Mouse (Mus musculus): ENCODE results near the gene Notum. TPM values are rescaled to one million over a fixed set of nuclear protein-coding genes. Genes with fewer than 3 reads are reported as not detected.

Notum gene
- polyA plus RNA-seq, 1 experiment from 2014 or later, result 0.49 TPM

DNA sequence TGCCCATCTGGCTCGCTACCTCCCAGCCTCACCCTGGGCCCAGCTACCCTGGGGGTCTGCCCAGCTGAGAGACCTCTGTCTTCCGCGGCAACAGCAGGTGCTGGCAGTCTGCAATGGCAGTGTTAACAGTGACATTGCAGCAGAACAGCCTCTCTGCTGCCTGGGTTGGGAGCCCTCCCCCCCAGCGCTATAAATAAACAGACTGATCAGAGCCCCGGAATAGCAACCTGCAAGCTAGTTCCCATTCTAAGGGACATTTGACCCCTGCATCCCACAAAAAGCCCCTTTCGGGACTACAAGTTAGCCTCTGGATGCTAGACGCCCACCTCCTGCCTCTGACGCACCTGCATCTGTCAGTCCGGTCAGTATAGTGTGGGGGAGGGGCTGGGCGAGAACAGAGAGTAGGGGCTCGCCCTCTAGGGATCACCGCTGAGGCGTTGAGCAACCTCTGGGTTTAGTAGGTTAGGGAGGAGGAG lies 12.9 kb downstream of the Notum start, which contains the start of gene Myadml2:
TSS of gene Myadml2 (minus strand) at position 158 of the 476 bp plus-strand sequence.
- 6% methylated on average over 13 of the region's 13 CpGs for WGBS
- ATAC-seq (ENCODE audit: low FRiP score), result no peak
- peaks cover 12% of the 10 kb centered on the region for H3K4me1 ChIP-seq
- no peaks in the 10 kb centered on the region for H3K36me3 ChIP-seq (replicated peaks)
- no peaks in the 10 kb centered on the region for H3K9me3 ChIP-seq
- no peak within 1 kb of the TSS for H3K27ac ChIP-seq
- peak within 1 kb of the TSS; percentile 35 for H3K4me2 ChIP-seq
- H3K27me3 ChIP-seq, result peaks cover 28% of the 10 kb centered on the region
- no peak within 1 kb of the TSS for H3K9ac ChIP-seq
- no peak within 1 kb of the TSS for H3K4me3 ChIP-seq (replicated peaks)

DNA sequence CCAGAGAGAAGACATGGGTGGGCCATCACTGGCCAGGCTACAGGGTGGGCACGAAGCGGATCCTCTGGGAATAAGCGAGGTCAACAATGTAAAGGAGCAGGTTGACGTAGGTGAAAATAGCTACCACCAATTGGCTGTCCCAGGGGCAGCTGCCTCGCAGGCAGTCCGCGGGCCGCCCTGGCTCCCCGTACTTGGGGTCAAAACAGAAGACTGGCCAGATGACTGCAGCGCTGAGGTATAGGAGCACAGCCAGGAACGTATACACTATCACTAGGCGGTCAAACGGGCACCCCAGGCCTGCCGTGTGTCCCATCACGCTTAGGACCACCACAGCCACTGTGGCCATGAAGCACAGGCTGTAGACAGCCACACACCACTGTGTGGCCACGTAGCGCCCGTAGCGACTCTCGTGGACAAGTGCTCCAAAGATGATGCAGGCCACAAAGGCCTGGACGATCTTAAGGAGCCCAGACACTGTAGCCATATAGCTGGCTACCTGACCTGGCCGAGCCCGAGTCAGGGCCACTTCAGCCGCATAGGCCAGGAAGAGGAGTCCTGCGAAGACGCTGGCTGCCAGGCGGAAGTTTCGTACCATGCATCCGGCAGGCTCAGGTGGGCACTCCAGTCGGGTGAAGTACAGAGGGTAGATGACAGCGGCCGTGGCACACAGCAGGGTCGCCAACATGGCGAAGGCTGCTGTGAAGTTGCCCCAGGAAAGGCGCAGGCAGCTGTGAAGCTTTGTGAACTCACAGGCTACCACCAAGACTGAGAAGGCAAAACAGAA lies 13.7 kb downstream of the Notum start:
- no peak overlapping the region for H3K9ac ChIP-seq
- WGBS, result 82% methylated on average over 35 of the region's 35 CpGs
- peaks cover 20% of the 10 kb centered on the region for H3K4me1 ChIP-seq
- no peak overlapping the region for H3K4me3 ChIP-seq (replicated peaks)
- H3K9me3 ChIP-seq, result no peaks in the 10 kb centered on the region
- peaks cover 36% of the 10 kb centered on the region for H3K27me3 ChIP-seq
- no peak overlapping the region for H3K4me2 ChIP-seq
- H3K27ac ChIP-seq, result no peak overlapping the region
- ATAC-seq (ENCODE audit: low FRiP score), result no peak
- no peaks in the 10 kb centered on the region for H3K36me3 ChIP-seq (replicated peaks)

DNA sequence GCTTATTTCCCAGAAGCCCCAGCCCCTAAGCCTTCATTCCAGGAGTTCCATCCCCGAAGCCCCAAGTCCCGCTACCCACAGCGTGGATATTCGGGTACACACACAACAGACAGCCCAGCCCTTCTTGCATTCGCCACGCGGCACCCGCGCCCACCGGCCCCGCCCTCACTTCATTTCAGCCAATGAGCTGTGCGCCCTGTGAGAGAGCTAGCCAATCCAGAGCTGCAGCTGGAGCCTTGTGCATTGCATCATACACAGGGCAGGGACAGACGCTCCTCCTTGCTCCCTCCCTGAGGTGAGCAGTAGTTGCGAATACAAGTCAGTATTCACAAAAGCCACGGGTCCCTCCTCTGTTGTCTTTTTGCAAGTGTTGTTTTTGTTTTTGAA lies 17.4 kb downstream of the Notum start, which contains the start of gene Pycr1:
TSS of gene Pycr1 (minus strand) at position 169 of the 387 bp plus-strand sequence.
- peaks cover 40% of the 10 kb centered on the region for H3K27me3 ChIP-seq
- no peaks in the 10 kb centered on the region for H3K9me3 ChIP-seq
- peak within 1 kb of the TSS; percentile 90 for H3K4me2 ChIP-seq
- peak; percentile 99 for ATAC-seq (ENCODE audit: low FRiP score)
- H3K9ac ChIP-seq, result peak within 1 kb of the TSS; percentile 66
- H3K4me3 ChIP-seq (replicated peaks), result peak within 1 kb of the TSS; percentile 49
- H3K4me1 ChIP-seq, result peaks cover 23% of the 10 kb centered on the region
- 0% methylated on average over 15 of the region's 15 CpGs for WGBS
- H3K27ac ChIP-seq, result 0 out of 2 replicates have a peak within 1 kb of the TSS, but pooled peaks have one; percentile 2
- H3K36me3 ChIP-seq (replicated peaks), result no peaks in the 10 kb centered on the region

DNA sequence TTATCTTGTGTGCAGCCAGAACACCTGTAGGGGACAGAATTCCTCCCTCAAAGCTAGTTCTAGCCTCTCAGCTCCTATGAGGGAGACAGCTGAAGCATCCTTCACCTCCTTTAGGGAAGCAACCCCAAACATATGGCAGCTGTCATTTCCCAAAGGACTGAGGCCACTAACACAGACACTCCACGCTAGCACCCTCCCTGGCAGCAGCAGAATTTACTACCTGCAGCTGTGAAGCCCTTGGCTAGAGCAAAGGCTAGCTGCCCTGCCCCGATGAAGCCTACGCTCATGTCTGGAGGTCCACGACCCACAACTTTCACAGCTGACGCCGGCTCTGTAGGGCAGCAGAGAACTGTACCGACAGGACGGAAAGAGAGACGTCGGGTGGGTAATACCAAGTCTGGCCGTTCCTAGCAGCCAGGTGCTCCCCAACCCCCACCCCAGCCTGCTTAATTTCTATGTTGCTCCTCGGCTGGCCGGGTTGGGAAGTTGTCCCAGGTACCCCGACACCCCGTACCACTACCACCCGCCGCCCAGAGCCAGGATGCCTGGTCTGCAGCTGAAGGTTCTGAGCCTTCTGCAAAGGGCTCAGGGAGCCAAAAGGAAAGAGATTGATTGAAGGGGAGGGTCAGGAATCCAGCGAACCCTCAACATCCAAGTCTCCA lies 17.9 kb downstream of the Notum start:
- Histone ChIP-seq H3K9ac (peak overlapping the region; percentile 66), H3K27me3 (peaks cover 38% of the 10 kb centered on the region), H3K4me3 (replicated peaks) (peak overlapping the region; percentile 49), H3K9me3 (no peaks in the 10 kb centered on the region), H3K27ac (no peak overlapping the region), H3K36me3 (replicated peaks) (no peaks in the 10 kb centered on the region), H3K4me2 (peak overlapping the region; percentile 90), H3K4me1 (peaks cover 20% of the 10 kb centered on the region)
- peak; percentile 52 for ATAC-seq (ENCODE audit: low FRiP score)
- WGBS, result 2% methylated on average over 18 of the region's 18 CpGs

DNA sequence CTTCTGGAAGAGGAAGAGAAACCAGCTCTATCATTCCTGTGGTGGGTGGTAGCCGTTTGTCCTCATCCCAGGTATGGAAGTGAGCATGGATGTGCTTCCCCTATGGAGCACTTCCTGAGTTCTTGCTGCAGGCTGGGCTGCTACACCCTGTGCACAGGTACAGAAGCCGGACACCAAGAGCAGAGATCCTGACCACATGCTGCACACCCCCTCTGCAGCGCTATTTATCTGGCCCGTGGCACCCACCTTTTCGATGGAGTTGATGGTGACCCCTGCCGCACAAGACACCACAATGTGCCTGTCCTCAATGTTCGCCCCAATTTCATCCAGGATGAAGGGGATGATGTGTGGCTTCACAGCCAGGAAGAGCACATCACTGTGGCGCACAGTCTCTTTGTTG lies 19.1 kb downstream of the Notum start:
- peaks cover 14% of the 10 kb centered on the region for H3K4me1 ChIP-seq
- no peak overlapping the region for H3K4me3 ChIP-seq (replicated peaks)
- H3K9me3 ChIP-seq, result no peaks in the 10 kb centered on the region
- H3K9ac ChIP-seq, result no peak overlapping the region
- no peaks in the 10 kb centered on the region for H3K36me3 ChIP-seq (replicated peaks)
- H3K27me3 ChIP-seq, result peaks cover 27% of the 10 kb centered on the region
- no peak for ATAC-seq (ENCODE audit: low FRiP score)
- 88% methylated on average over 8 of the region's 8 CpGs for WGBS
- H3K27ac ChIP-seq, result no peak overlapping the region
- no peak overlapping the region for H3K4me2 ChIP-seq

DNA sequence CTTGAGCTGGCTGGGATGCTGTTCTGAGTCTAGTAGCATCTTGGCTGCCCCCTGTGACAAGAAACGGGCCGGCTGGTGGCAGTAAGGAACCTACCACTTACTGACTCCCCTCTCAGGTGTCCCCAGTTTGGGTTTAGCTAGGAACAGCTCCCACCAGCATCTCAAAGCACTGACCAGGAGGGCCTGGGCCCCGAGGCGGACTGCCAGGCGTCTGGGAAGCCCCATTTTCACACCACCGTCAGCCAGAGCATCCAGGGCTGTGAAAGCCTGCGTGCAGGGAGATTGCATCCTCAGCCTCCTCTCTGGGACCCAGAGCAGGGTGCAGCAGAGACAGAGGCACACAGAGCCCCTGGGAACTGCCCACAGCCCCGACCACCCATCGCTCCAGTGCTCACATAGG lies 19.7 kb downstream of the Notum start:
- H3K4me3 ChIP-seq (replicated peaks), result no peak overlapping the region; the same call in 1 of the 2 replicates
- H3K9ac ChIP-seq, result peak overlapping the region; percentile 12; the same call in 1 of the 2 replicates

DNA sequence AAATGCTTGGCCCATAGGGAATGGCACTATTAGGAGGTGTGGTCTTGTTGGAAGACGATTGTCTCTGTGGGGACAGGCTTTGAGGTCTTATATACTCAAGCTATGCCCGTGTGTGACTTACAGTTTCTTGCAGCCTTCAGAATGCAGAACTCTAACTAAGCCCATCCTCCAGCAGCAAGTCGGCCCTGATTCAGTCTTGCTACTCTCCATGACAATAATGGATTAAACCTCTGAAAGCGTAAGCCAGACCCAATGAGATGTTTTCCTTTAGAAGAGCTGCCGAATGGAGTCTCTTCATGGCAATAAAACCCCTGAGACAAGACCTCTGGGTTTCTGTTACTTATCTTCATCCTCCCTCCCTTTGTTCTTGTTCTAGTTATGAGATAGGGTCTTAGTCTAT lies 26.2 kb downstream of the Notum start:
- Histone ChIP-seq H3K9ac (no peak overlapping the region), H3K4me1 (peaks cover 34% of the 10 kb centered on the region), H3K9me3 (no peaks in the 10 kb centered on the region), H3K4me3 (replicated peaks) (no peak overlapping the region), H3K36me3 (replicated peaks) (no peaks in the 10 kb centered on the region; the same call in 1 of the 2 replicates), H3K4me2 (no peak overlapping the region), H3K27ac (no peak overlapping the region), H3K27me3 (no peaks in the 10 kb centered on the region)
- ATAC-seq (ENCODE audit: low FRiP score), result no peak
- 78% methylated on average over 5 of the region's 5 CpGs for WGBS

More for the DNA sequence above, 19.7 kb downstream of the Notum start:
- H3K36me3 ChIP-seq (replicated peaks), result no peaks in the 10 kb centered on the region
- 77% methylated on average over 9 of the region's 9 CpGs for WGBS
- peaks cover 21% of the 10 kb centered on the region for H3K27me3 ChIP-seq
- ATAC-seq (ENCODE audit: low FRiP score), result no peak
- H3K9me3 ChIP-seq, result no peaks in the 10 kb centered on the region
- no peak overlapping the region for H3K27ac ChIP-seq
- H3K4me2 ChIP-seq, result no peak overlapping the region
- peaks cover 14% of the 10 kb centered on the region for H3K4me1 ChIP-seq

DNA sequence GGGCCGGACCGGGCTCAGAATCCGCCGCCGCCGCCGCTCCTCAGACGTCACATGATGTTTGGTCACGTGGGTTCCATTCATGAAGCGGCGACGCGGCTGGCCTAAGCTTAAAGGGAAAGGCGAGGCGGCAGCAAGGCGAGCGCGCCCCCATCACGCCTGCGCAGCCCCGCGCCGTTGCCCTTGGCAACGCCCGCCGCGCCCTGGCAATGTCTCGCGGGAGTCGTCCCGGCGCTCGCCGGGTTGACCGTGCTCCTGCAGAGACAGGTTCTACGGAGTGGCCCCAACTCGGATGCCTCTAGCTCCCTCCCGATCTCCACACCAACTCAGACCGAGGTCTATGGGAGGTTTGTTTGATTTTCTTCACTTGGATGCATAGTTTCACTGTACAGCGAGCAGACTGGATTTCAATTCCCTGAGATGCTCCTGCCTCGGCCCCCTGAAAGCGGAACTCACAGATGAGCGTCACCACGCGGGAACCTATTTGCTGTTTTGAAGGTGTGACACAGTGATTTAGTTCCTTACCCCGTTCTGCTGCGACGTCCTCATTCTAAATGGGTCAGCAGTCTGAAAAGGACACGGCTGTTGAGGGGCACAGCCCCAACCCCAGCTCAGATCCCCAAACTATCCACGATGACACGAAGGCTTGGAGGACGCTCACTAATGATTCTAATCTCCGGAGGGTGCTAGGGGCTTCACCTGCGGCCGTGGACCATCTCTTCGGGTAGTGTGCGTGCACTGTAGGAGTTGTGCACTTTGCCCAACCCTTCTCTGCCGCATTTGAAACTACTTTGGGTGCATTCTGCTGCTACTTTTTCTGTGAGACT lies 27.2 kb downstream of the Notum start, which contains the start of gene Mafg:
TSS of gene Mafg (minus strand) at position 81 of the 824 bp plus-strand sequence.
- ATAC-seq (ENCODE audit: low FRiP score), result peak; percentile 94
- Histone ChIP-seq H3K36me3 (replicated peaks) (peaks cover 10% of the 10 kb centered on the region), H3K9me3 (no peaks in the 10 kb centered on the region), H3K27ac (peak within 1 kb of the TSS; percentile 90), H3K4me3 (replicated peaks) (peak within 1 kb of the TSS; percentile 98), H3K4me2 (peak within 1 kb of the TSS; percentile 92), H3K4me1 (peaks cover 41% of the 10 kb centered on the region), H3K27me3 (no peaks in the 10 kb centered on the region), H3K9ac (peak within 1 kb of the TSS; percentile 91)
- WGBS, result 12% methylated on average over 58 of the region's 58 CpGs

DNA sequence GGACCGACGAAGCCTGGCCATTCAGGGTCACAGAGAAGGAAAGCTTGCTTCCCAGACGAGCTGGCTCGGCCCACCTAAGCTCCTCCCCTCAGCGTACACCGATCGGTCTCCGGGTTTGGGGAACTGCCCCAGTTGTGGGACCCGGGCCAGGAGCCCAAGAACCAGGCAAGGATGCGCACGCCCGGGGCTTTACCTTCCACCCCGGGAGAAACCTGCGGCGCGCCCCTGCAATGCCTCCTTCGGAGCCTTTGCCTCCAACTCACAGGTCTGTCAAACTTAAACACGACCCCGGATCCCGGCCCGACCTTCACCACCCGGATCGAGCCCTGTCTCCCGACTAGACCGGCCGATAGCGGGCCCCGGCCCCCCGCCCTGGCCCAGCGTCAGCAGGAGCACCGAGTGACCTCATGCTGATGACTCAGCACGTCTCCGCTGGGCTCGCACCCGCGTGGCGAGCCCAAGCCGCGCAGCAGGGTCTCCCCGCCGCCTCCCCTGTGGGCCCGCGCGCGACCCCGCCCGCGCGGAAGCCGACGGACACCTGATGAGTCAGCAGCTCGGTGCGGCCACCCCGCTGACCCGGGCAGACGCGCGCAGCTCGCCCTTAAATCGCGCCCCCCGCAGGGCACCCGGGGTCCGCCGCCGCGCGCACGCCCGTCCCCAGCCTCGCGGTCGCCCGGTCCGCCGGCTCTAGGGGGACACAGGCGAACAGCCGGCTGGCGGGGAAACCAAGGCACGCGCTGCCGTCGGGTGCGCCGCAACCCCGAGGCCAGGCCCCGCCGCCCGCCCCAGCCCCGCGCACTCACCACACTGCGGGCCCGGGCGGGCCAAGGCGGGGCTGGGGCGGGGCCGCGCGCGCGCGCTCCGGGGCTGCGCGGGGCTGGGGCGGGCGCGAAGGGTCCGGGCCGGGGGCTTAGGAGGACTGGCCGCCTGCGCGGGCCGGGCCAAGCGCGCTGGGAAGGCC lies 28.1 kb downstream of the Notum start:
- H3K27ac ChIP-seq, result peak overlapping the region; percentile 90
- H3K9ac ChIP-seq, result peak overlapping the region; percentile 91
- peaks cover 41% of the 10 kb centered on the region for H3K4me1 ChIP-seq
- no peaks in the 10 kb centered on the region for H3K9me3 ChIP-seq
- peaks cover 13% of the 10 kb centered on the region for H3K36me3 ChIP-seq (replicated peaks)
- under 1% methylated on average over 108 of the region's 116 CpGs for WGBS
- H3K4me2 ChIP-seq, result peak overlapping the region; percentile 92
- peak overlapping the region; percentile 98 for H3K4me3 ChIP-seq (replicated peaks)
- H3K27me3 ChIP-seq, result no peaks in the 10 kb centered on the region
- ATAC-seq (ENCODE audit: low FRiP score), result peak; percentile 88

DNA sequence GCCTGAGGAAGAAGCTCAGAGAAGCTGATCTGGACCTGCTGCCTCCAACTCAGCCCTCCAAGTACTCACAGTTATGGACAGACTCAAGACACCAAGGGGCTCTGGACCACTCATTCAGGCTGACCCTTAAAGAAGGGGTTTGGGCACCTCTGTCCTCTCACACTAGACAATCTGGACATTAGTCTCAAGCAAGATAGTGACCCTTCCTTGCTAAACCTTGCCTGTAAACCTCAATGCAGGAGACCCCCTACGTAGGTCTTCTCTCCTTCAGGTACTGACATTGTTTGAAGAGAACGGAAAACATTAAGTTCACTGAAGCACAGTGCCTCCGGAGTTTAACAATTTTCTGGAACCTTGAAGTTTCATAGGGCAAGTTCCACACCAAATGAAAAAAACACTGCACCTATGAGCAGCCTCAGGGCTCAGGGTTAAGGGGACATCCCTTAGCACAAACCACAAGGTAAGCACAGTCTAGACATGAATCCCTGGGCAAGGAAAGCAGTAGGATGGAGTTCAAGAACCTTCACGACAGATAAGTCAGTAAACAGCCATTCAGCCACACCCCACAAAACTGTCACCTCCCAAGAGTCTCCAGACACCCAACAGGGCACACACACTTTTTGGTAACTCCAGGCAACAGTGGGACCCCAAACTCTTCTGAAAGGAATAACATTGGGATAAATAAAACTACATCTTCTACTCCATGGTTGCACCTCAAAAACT lies 29.1 kb downstream of the Notum start:
- Histone ChIP-seq H3K9ac (peak overlapping the region; percentile 91), H3K27ac (peak overlapping the region; percentile 90; the same call in 1 of the 2 replicates), H3K4me1 (peaks cover 41% of the 10 kb centered on the region), H3K4me2 (peak overlapping the region; percentile 92), H3K9me3 (no peaks in the 10 kb centered on the region), H3K36me3 (replicated peaks) (peaks cover 23% of the 10 kb centered on the region), H3K4me3 (replicated peaks) (peak overlapping the region; percentile 98), H3K27me3 (no peaks in the 10 kb centered on the region)
- 58% methylated on average over 4 of the region's 4 CpGs for WGBS
- ATAC-seq (ENCODE audit: low FRiP score), result no peak

All from forebrain, embryonic 12.5 days (tissue).